Mouse (Mus musculus) thymus, adult 2 months (tissue): ENCODE measurements around the gene Ankrd50.

Source experiments
- CTCF ChIP-seq: fragments of 200-500 bp; IDR thresholded peaks from 2 replicates; pipeline ENCODE4 v1.5.1; 2012; ENCODE audit warnings: mild to moderate bottlenecking, control low read depth, low read length, moderate library complexity, borderline replicate concordance; ENCODE audit not compliant: control insufficient read depth, poor library complexity, insufficient read depth; ENCODE audit errors: extremely low read depth
- POLR2A ChIP-seq: fragments of 200-500 bp; IDR thresholded peaks from 2 replicates; pipeline ENCODE4 v1.6.1; 2012; ENCODE audit warnings: mild to moderate bottlenecking, low read length, control low read depth, moderate library complexity; ENCODE audit not compliant: control insufficient read depth, poor library complexity, insufficient read depth; ENCODE audit errors: extremely low read depth

- no peak for TF ChIP-seq CTCF
- no peak for TF ChIP-seq POLR2A
These were observed 7.1 kb upstream of the Ankrd50 start for GRCm38 (mm10) chr3:38491702-38492101.
